Mouse (Mus musculus): ENCODE data around the gene Nphp1. TPM values are rescaled to one million over a fixed set of nuclear protein-coding genes. Genes with fewer than 3 reads are reported as not detected.
A peak's percentile ranks its signal among the peaks of the same experiment; 100 is the strongest.

Nphp1 gene
- polyA plus RNA-seq (2012; rRNA removed), result 2.9 and 4.9 TPM in 2 replicates
- polyA plus RNA-seq (2014; fragmentation: Nextera tagmentation; extraction: Ambion mirVana), result 5.5 and 6.8 TPM in 2 replicates

- ATAC-seq (ENCODE audit: insufficient read depth), result peak; percentile 83
- no peaks in the 10 kb centered on the region for H3K27me3 ChIP-seq (ENCODE audit: control insufficient read depth, insufficient read depth, low read length)
- peak within 1 kb of the TSS; percentile 75 to 96 for H3K4me3 ChIP-seq (ENCODE audit: insufficient read depth in 1 of 2, low read depth in 2 of 2, low read length in 2 of 2)
- H3K9ac ChIP-seq (replicated peaks), result peak within 1 kb of the TSS; percentile 68
- peak within 1 kb of the TSS; percentile 18 for H3K27ac ChIP-seq
- no peaks in the 10 kb centered on the region for H3K9me3 ChIP-seq (ENCODE audit: control insufficient read depth, low read length)
- peak; percentile 64 to 80 (median 80) for DNase-seq (ENCODE audit: low read depth in 3 of 3, low spot score in 3 of 3)
- under 1% methylated on average over 40 of the region's 40 CpGs for WGBS (ENCODE audit: insufficient replicate concordance)
- H3K4me1 ChIP-seq (replicated peaks; ENCODE audit: control insufficient read depth in 2 of 2, insufficient read depth in 2 of 2, low read length in 1 of 2), result peaks cover 10 to 20% of the 10 kb centered on the region in 2 experiments
- TF ChIP-seq CTCF (IDR thresholded peaks at IDR 0.05; ENCODE audit: low read depth) (no peak), EP300 (IDR thresholded peaks at IDR 0.05; ENCODE audit: low read depth) (no peak)
- no peaks in the 10 kb centered on the region for H3K36me3 ChIP-seq (replicated peaks; ENCODE audit: control insufficient read depth, insufficient read depth, low read depth)
- peak within 1 kb of the TSS; percentile 81 for H3K4me2 ChIP-seq (ENCODE audit: low read depth)
Measured at GRCm38 (mm10) chr2:127788440-127789116, at the start of gene Nphp1. Nphp1 (minus strand) TSS chr2:127788897.

GRCm38 (mm10) chr2:127832833-127833190 lies 44.1 kb upstream of the Nphp1 start:
- ATAC-seq (ENCODE audit: insufficient read depth), result no peak
- Histone ChIP-seq H3K4me2 (ENCODE audit: low read depth) (peak overlapping the region; percentile 84; the same call in 1 of the 2 replicates), H3K9ac (replicated peaks) (no peak overlapping the region), H3K9me3 (ENCODE audit: control insufficient read depth, low read length) (no peaks in the 10 kb centered on the region), H3K4me1 (replicated peaks; ENCODE audit: control insufficient read depth in 2 of 2, insufficient read depth in 2 of 2, low read length in 1 of 2) (peaks cover 6 to 8% of the 10 kb centered on the region in 2 experiments), H3K4me3 (ENCODE audit: insufficient read depth in 1 of 2, low read depth in 2 of 2, low read length in 2 of 2) (no peak overlapping the region), H3K27ac (no peak overlapping the region), H3K36me3 (replicated peaks; ENCODE audit: control insufficient read depth, insufficient read depth, low read depth) (no peaks in the 10 kb centered on the region; the same call in 1 of the 2 replicates), H3K27me3 (ENCODE audit: control insufficient read depth, insufficient read depth, low read length) (peaks cover 2% of the 10 kb centered on the region)
- DNase-seq (ENCODE audit: low read depth in 3 of 3, low spot score in 3 of 3), result peak; percentile 50 to 59 (median 56)
- 10% methylated on average over 2 of the region's 2 CpGs for WGBS (ENCODE audit: insufficient replicate concordance)
- TF ChIP-seq CTCF (IDR thresholded peaks at IDR 0.05; ENCODE audit: low read depth) (peak; percentile 73), EP300 (IDR thresholded peaks at IDR 0.05; ENCODE audit: low read depth) (no peak)

- Histone ChIP-seq H3K36me3 (replicated peaks; ENCODE audit: control insufficient read depth, insufficient read depth, low read depth) (no peaks in the 10 kb centered on the region; the same call in 1 of the 2 replicates), H3K4me3 (ENCODE audit: insufficient read depth in 1 of 2, low read depth in 2 of 2, low read length in 2 of 2) (peak overlapping the region; percentile 47 to 95), H3K4me1 (replicated peaks; ENCODE audit: control insufficient read depth in 2 of 2, insufficient read depth in 2 of 2, low read length in 1 of 2) (peaks cover 6 to 8% of the 10 kb centered on the region in 2 experiments), H3K27me3 (ENCODE audit: control insufficient read depth, insufficient read depth, low read length) (no peaks in the 10 kb centered on the region), H3K4me2 (ENCODE audit: low read depth) (peak overlapping the region; percentile 84), H3K9me3 (ENCODE audit: control insufficient read depth, low read length) (no peaks in the 10 kb centered on the region), H3K27ac (no peak overlapping the region), H3K9ac (replicated peaks) (peak overlapping the region; percentile 45)
- WGBS (ENCODE audit: insufficient replicate concordance), result 25% methylated on average over 11 of the region's 11 CpGs
- no peak for DNase-seq (ENCODE audit: low read depth in 3 of 3, low spot score in 3 of 3)
- TF ChIP-seq CTCF (IDR thresholded peaks at IDR 0.05; ENCODE audit: low read depth) (no peak), EP300 (IDR thresholded peaks at IDR 0.05; ENCODE audit: low read depth) (no peak)
- ATAC-seq (ENCODE audit: insufficient read depth), result peak; percentile 9; the same call in 1 of the 2 replicates
Measured at GRCm38 (mm10) chr2:127832103-127832832, 43.6 kb upstream of the Nphp1 start.

GRCm38 (mm10) chr2:127831401-127832102 lies 42.9 kb upstream of the Nphp1 start, which contains the start of gene Bub1:
Bub1 (minus strand) TSS chr2:127831865.
- peaks cover 6 to 8% of the 10 kb centered on the region in 2 experiments for H3K4me1 ChIP-seq (replicated peaks; ENCODE audit: control insufficient read depth in 2 of 2, insufficient read depth in 2 of 2, low read length in 1 of 2)
- peak within 1 kb of the TSS; percentile 21; the same call in 1 of the 2 replicates for H3K27ac ChIP-seq
- WGBS (ENCODE audit: insufficient replicate concordance), result under 1% methylated on average over 56 of the region's 56 CpGs
- peaks cover 4% of the 10 kb centered on the region for H3K36me3 ChIP-seq (replicated peaks; ENCODE audit: control insufficient read depth, insufficient read depth, low read depth)
- H3K9ac ChIP-seq (replicated peaks), result peak within 1 kb of the TSS; percentile 87
- no peaks in the 10 kb centered on the region for H3K9me3 ChIP-seq (ENCODE audit: control insufficient read depth, low read length)
- H3K4me2 ChIP-seq (ENCODE audit: low read depth), result peak within 1 kb of the TSS; percentile 84
- TF ChIP-seq CTCF (IDR thresholded peaks at IDR 0.05; ENCODE audit: low read depth) (no peak), EP300 (IDR thresholded peaks at IDR 0.05; ENCODE audit: low read depth) (no peak)
- H3K27me3 ChIP-seq (ENCODE audit: control insufficient read depth, insufficient read depth, low read length), result no peaks in the 10 kb centered on the region
- ATAC-seq (ENCODE audit: insufficient read depth), result peak; percentile 98
- peak; percentile 83 to 85 (median 85) for DNase-seq (ENCODE audit: low read depth in 3 of 3, low spot score in 3 of 3)
- H3K4me3 ChIP-seq (ENCODE audit: insufficient read depth in 1 of 2, low read depth in 2 of 2, low read length in 2 of 2), result peak within 1 kb of the TSS; percentile 91 to 95
